Mouse (Mus musculus): Measurements from ENCODE around the gene Shprh. TPM values are rescaled to one million over a fixed set of nuclear protein-coding genes. Genes with fewer than 3 reads are reported as not detected.

Gene Shprh
- total and polyA plus RNA-seq, 3 experiments, result 11.0 to 12.9 (median 12.1) TPM

DNA sequence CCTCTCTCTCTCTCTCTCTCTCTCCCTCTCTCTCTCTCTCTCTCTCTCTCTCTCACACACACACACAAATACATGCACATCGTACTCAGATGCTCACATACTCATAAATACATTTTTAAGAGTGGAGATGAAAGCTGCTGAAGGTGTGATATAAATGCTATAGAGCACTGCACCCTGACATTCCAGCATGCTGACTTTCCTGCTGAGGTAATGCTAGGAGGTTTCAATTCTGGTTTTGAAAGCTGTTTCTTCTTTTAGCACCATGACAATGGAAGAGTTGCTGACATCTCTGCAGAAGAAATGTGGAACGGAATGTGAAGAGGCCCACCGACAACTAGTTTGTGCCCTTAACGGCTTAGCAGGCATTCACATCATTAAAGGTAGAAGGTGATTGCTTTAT, 22.4 kb downstream of the Shprh start:
- peaks cover 46 to 78% of the 10 kb centered on the region in 2 experiments for H3K36me3 ChIP-seq (replicated peaks in 1 of 2; ENCODE audit: control insufficient read depth in 1 of 2, insufficient read depth in 1 of 2, low read length in 1 of 2)

DNA sequence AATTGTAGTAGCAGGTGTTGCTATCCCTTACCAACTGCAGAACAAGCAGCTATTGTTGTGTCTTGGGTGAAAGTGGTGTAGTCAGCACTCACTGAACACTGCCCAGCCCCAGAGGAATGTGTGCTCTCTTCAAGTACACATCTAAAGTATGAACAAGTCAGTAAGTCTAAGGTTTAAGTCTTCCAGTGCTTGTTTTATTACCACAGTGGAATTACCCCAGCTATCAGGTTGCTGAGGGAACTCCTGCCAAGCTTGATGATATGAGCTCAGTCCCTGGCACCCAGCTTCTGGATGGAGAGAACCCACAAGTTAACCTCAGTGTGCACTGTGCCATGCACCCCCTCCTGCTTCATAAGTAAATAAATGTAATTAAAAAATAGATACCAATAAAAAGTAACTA, 23.3 kb downstream of the Shprh start:
- H3K4me2 ChIP-seq (ENCODE audit: insufficient read depth, low read depth, poor library complexity, severe bottlenecking), result no peak overlapping the region
- H3K4me1 ChIP-seq (ENCODE audit: control insufficient read depth in 1 of 2, insufficient read depth in 2 of 2), result no peaks in the 10 kb centered on the region
- H3K9me3 ChIP-seq (replicated peaks; ENCODE audit: low read length), result no peaks in the 10 kb centered on the region
- no peaks in the 10 kb centered on the region for H3K79me2 ChIP-seq (replicated peaks; ENCODE audit: control insufficient read depth, extremely low read depth, insufficient read depth, poor library complexity, severe bottlenecking)
- no peak overlapping the region for H3K27ac ChIP-seq (ENCODE audit: insufficient read depth, low read depth)
- no peak for DNase-seq (ENCODE audit: extremely low read depth)
- in situ Hi-C loops (cut with MboI; ENCODE audit: low pct_ligation_motif_present, low pct_unique_long_range_greater_than_20kb, low sequenced_read_pairs) (no loop called here), dilution Hi-C loops (cut with MboI; ENCODE audit: extremely low pct_ligation_motif_present, extremely low pct_unique_long_range_greater_than_20kb, low sequenced_read_pairs) (no loop called here)
- no peaks in the 10 kb centered on the region for H3K27me3 ChIP-seq (replicated peaks)
- H3K36me3 ChIP-seq (replicated peaks in 1 of 2; ENCODE audit: control insufficient read depth in 1 of 2, insufficient read depth in 1 of 2, low read length in 1 of 2), result peaks cover 42 to 77% of the 10 kb centered on the region in 2 experiments
- H3K4me3 ChIP-seq (replicated peaks in 1 of 3; ENCODE audit: low read depth in 2 of 3, low read length in 2 of 3, poor library complexity in 1 of 3), result no peak overlapping the region
- TF ChIP-seq MAFK (IDR thresholded peaks at IDR 0.05; ENCODE audit: insufficient replicate concordance, low read length), result no peak
- no peak for TF ChIP-seq SIN3A (IDR thresholded peaks at IDR 0.05; ENCODE audit: low read length)
- TF ChIP-seq MAZ (IDR thresholded peaks at IDR 0.05; ENCODE audit: low read depth, low read length), result no peak
- TF ChIP-seq E2F4 (IDR thresholded peaks at IDR 0.05; ENCODE audit: insufficient replicate concordance, low read depth, low read length), result no peak
- TF ChIP-seq UBTF (IDR thresholded peaks at IDR 0.05; ENCODE audit: low read depth, low read length), result no peak
- no peak for TF ChIP-seq ELF1 (IDR thresholded peaks at IDR 0.05; ENCODE audit: low read depth, low read length)
- H3K9ac ChIP-seq (ENCODE audit: insufficient read depth, low read depth), result no peak overlapping the region

More for the DNA sequence above, 22.4 kb downstream of the Shprh start:
- H3K27me3 ChIP-seq (replicated peaks), result no peaks in the 10 kb centered on the region
- TF ChIP-seq ZNF384 (IDR thresholded peaks at IDR 0.05; ENCODE audit: low read depth, low read length), result no peak
- H3K4me1 ChIP-seq (ENCODE audit: control insufficient read depth in 1 of 2, insufficient read depth in 2 of 2), result no peaks in the 10 kb centered on the region
- no peak overlapping the region for H3K4me3 ChIP-seq (replicated peaks in 1 of 3; ENCODE audit: low read depth in 2 of 3, low read length in 2 of 3, poor library complexity in 1 of 3)
- in situ Hi-C loops (cut with MboI; ENCODE audit: low pct_ligation_motif_present, low pct_unique_long_range_greater_than_20kb, low sequenced_read_pairs) (no loop called here), dilution Hi-C loops (cut with MboI; ENCODE audit: extremely low pct_ligation_motif_present, extremely low pct_unique_long_range_greater_than_20kb, low sequenced_read_pairs) (no loop called here)
- H3K9me3 ChIP-seq (replicated peaks; ENCODE audit: low read length), result no peaks in the 10 kb centered on the region
- no peaks in the 10 kb centered on the region for H3K79me2 ChIP-seq (replicated peaks; ENCODE audit: control insufficient read depth, extremely low read depth, insufficient read depth, poor library complexity, severe bottlenecking)
- H3K4me2 ChIP-seq (ENCODE audit: insufficient read depth, low read depth, poor library complexity, severe bottlenecking), result no peak overlapping the region
- no peak overlapping the region for H3K9ac ChIP-seq (ENCODE audit: insufficient read depth, low read depth)
- DNase-seq (ENCODE audit: extremely low read depth), result no peak
- no peak overlapping the region for H3K27ac ChIP-seq (ENCODE audit: insufficient read depth, low read depth)

DNA sequence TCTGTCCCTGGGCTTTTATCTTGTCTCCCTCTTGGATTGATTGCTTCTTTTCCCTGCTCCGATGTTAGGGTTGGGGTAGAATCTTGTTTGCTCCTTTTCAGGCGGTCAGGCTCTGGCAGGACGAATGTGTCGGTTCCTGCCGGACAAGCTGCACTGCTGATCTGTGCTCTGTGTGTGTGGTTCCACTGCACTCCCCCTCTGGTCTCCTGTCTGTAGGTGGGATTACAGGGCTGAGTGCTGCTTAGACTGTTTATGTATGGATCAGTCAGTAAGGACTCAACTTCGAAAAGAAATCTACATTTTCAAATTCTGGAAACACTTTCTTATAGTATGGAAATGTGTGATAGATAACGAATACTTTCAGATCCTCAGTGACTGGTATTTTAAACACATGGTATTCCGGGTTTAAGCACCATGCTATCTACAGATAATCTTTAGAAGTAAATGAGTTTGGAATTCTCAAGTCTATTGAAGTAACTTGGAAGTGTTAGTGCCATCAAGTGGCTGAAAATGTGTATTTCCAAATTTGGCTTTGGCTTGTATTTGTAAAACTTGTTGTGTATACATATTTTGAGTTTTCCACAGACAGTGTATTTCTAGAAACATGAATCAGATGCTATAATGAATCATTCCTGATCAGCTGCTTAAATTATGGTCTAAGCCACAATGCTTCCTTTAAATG, 26.7 kb downstream of the Shprh start:
- Histone ChIP-seq H3K4me2 (ENCODE audit: insufficient read depth, low read depth, poor library complexity, severe bottlenecking) (no peak overlapping the region), H3K36me3 (replicated peaks in 1 of 2; ENCODE audit: control insufficient read depth in 1 of 2, insufficient read depth in 1 of 2, low read length in 1 of 2) (peaks cover 28 to 72% of the 10 kb centered on the region in 2 experiments), H3K27ac (ENCODE audit: insufficient read depth, low read depth) (no peak overlapping the region), H3K9ac (ENCODE audit: insufficient read depth, low read depth) (no peak overlapping the region), H3K79me2 (replicated peaks; ENCODE audit: control insufficient read depth, extremely low read depth, insufficient read depth, poor library complexity, severe bottlenecking) (no peaks in the 10 kb centered on the region), H3K4me3 (replicated peaks in 1 of 3; ENCODE audit: low read depth in 2 of 3, low read length in 2 of 3, poor library complexity in 1 of 3) (no peak overlapping the region), H3K9me3 (replicated peaks; ENCODE audit: low read length) (no peaks in the 10 kb centered on the region), H3K4me1 (ENCODE audit: control insufficient read depth in 1 of 2, insufficient read depth in 2 of 2) (no peaks in the 10 kb centered on the region), H3K27me3 (replicated peaks) (no peaks in the 10 kb centered on the region)
- TF ChIP-seq CTCF (conservative IDR thresholded peaks at IDR 0.05 in 1 of 2, IDR thresholded peaks at IDR 0.05 in 1 of 2; ENCODE audit: low read depth in 2 of 2, low read length in 2 of 2) (peak in 1 of 2 experiments; percentile 40; a peak in 2 of 4 replicates), RAD21 (IDR thresholded peaks at IDR 0.05; ENCODE audit: low read depth, low read length) (peak; percentile 16), RCOR1 (conservative IDR thresholded peaks at IDR 0.05; ENCODE audit: low read depth, low read length) (no peak)
- DNase-seq (ENCODE audit: extremely low read depth), result no peak
- dilution Hi-C loops (cut with MboI; ENCODE audit: extremely low pct_ligation_motif_present, extremely low pct_unique_long_range_greater_than_20kb, low sequenced_read_pairs), result no loop called here
- in situ Hi-C loops (cut with MboI; ENCODE audit: low pct_ligation_motif_present, low pct_unique_long_range_greater_than_20kb, low sequenced_read_pairs), result no loop called here
